Mouse (Mus musculus) lung, postnatal 4 days (tissue): Measurements from ENCODE around the gene Atp6v1c2.

Source experiments
- DNase-seq, 2 experiments: peaks; one replicate each; pipeline ENCODE4 v3.0.0; 2021

The Atp6v1c2 gene

GRCm38 (mm10) chr12:17255602-17256001, 73.6 kb downstream of the Atp6v1c2 start:
- DNase-seq, result no peak

- DNase-seq, result peak; percentile 41 to 77
Observed at GRCm38 (mm10) chr12:17253069-17253468, 76.1 kb downstream of the Atp6v1c2 start.

- DNase-seq, result no peak
Observed at GRCm38 (mm10) chr12:17250962-17251361, 78.2 kb downstream of the Atp6v1c2 start.

- no peak for DNase-seq
Observed at GRCm38 (mm10) chr12:17242041-17242440, 87.1 kb downstream of the Atp6v1c2 start.

- DNase-seq, result no peak
Observed at GRCm38 (mm10) chr12:17241614-17242013, 87.5 kb downstream of the Atp6v1c2 start.

- DNase-seq, result no peak
Observed at GRCm38 (mm10) chr12:17241016-17241415, 88.1 kb downstream of the Atp6v1c2 start.

- no peak for DNase-seq
Observed at GRCm38 (mm10) chr12:17239428-17239688, 89.8 kb downstream of the Atp6v1c2 start.

- DNase-seq, result no peak
Observed at GRCm38 (mm10) chr12:17238588-17239427, 90.4 kb downstream of the Atp6v1c2 start.

- no peak for DNase-seq
Observed at GRCm38 (mm10) chr12:17235535-17236313, 93.4 kb downstream of the Atp6v1c2 start.
